Mouse (Mus musculus) embryonic facial prominence, embryonic 13.5 days (tissue): ENCODE measurements around the gene Leng1. TPM values are rescaled to one million over a fixed set of nuclear protein-coding genes. Genes with fewer than 3 reads are reported as not detected.

Source experiments
- ATAC-seq: fragments of 200-750 bp; cut with Nextera tagmentation; 2 replicates; pipeline ENCODE4 v1.8.0; 2017; ENCODE audit warnings: low read depth; ENCODE audit not compliant: insufficient number of reproducible peaks, insufficient read depth, low FRiP score, low TSS enrichment
- H3K27ac ChIP-seq: fragments of 300-500 bp; sonication (generic); 2 replicates; pipeline ENCODE4 v1.5.1; 2015; ENCODE audit warnings: moderate library complexity, mild to moderate bottlenecking, inconsistent platforms
- H3K27me3 ChIP-seq: fragments of 300-500 bp; sonication (generic); 2 replicates; pipeline ENCODE4 v1.6.1; 2015; ENCODE audit warnings: mild to moderate bottlenecking, inconsistent platforms
- H3K36me3 ChIP-seq: fragments of 300-500 bp; sonication (generic); 2 replicates; pipeline ENCODE4 v1.6.1; 2015; ENCODE audit warnings: mild to moderate bottlenecking, inconsistent platforms
- H3K4me1 ChIP-seq: fragments of 300-500 bp; sonication (generic); 2 replicates; pipeline ENCODE4 v1.6.1; 2015; ENCODE audit warnings: inconsistent platforms
- H3K4me2 ChIP-seq: fragments of 300-500 bp; sonication (generic); 2 replicates; pipeline ENCODE4 v1.6.1; 2015; ENCODE audit warnings: moderate library complexity, mild to moderate bottlenecking, inconsistent platforms
- H3K4me3 ChIP-seq: fragments of 300-500 bp; sonication (generic); 2 replicates; pipeline ENCODE4 v1.5.1; 2015; ENCODE audit warnings: mild to moderate bottlenecking, inconsistent platforms
- H3K9ac ChIP-seq: fragments of 300-500 bp; sonication (generic); 2 replicates; pipeline ENCODE4 v1.6.1; 2015; ENCODE audit warnings: mild to moderate bottlenecking, inconsistent platforms
- H3K9me3 ChIP-seq: fragments of 300-500 bp; sonication (generic); 2 replicates; pipeline ENCODE4 v1.6.1; 2016; ENCODE audit warnings: inconsistent platforms
- WGBS: fragments of 180-500 bp; shearing (Covaris S2); methylation state at CpG from one replicate; pipeline ENCODE4 v1.1.7; 2015; ENCODE audit warnings: mixed read lengths; 5-methylcytosine and 5-hydroxymethylcytosine counted together
- polyA plus RNA-seq: library from polyadenylated mRNA; unstranded; fragments of >200 nt; fragmentation: Nextera tagmentation; extraction: Ambion mirVana; gene quantifications from 2 replicates; pipeline ENCODE4 v1.2.1, GENCODE M21; 2015

Leng1 gene
- polyA plus RNA-seq, 1 experiment from 2014 or later: 20.6 TPM

GRCm38 (mm10) chr7:3685400-3686187 lies 20.0 kb upstream of the Leng1 start:
- WGBS: 85% methylated on average over 31 of the region's 31 CpGs
- H3K4me1 ChIP-seq: no peaks in the 10 kb centered on the region
- H3K36me3 ChIP-seq: peaks cover 61% of the 10 kb centered on the region
- H3K4me3 ChIP-seq: no peak overlapping the region
- H3K4me2 ChIP-seq: no peak overlapping the region
- H3K27me3 ChIP-seq: no peaks in the 10 kb centered on the region
- 0 out of 2 replicates have a peak, but pooled peaks have one; percentile 23 for ATAC-seq
- H3K9ac ChIP-seq: 0 out of 2 replicates have a peak overlapping the region, but pooled peaks have one; percentile 27
- no peak overlapping the region for H3K27ac ChIP-seq
- no peaks in the 10 kb centered on the region for H3K9me3 ChIP-seq

GRCm38 (mm10) chr7:3684698-3685097 lies 19.1 kb upstream of the Leng1 start:
- no peak for ATAC-seq
- WGBS: 91% methylated on average over 8 of the region's 8 CpGs
- H3K4me3 ChIP-seq: no peak overlapping the region

DNA sequence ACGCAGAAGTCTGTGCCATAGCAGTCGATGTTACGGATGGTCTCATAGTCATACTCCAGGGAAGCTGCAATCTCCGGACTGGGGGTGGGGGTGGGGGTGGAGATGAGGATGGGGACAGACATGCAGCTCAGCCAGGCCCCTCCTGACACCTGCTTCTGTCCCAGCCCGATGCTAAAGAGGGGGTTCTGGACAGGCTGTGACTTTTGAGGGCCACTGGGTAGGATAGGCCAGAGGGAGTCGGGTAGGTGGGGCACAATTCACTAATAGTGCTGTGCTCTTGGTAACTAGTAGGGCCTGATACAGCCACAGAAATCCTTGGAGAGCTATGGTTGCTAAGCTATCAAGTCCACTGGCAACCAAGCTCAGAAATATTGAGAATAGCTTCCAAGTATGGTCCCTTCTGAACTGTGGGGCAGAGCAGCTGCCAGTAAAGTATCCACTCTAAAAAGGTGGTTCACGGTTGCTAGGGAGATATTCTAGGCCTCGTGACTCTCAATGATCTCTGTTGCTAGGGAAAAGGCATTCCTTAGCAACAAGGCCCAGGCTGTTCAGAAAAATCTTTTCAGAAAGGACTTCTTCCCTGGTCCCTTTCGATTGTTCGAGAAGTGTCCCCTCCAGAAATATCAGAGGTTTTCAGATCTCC lies 18.4 kb upstream of the Leng1 start:
- peaks cover 69% of the 10 kb centered on the region for H3K36me3 ChIP-seq
- no peak for ATAC-seq
- H3K4me2 ChIP-seq: no peak overlapping the region
- H3K9me3 ChIP-seq: no peaks in the 10 kb centered on the region
- 89% methylated on average over 10 of the region's 10 CpGs for WGBS
- H3K9ac ChIP-seq: no peak overlapping the region
- no peak overlapping the region for H3K27ac ChIP-seq
- no peak overlapping the region for H3K4me3 ChIP-seq
- H3K4me1 ChIP-seq: no peaks in the 10 kb centered on the region
- H3K27me3 ChIP-seq: no peaks in the 10 kb centered on the region

More at GRCm38 (mm10) chr7:3684698-3685097, 19.1 kb upstream of the Leng1 start:
- H3K4me2 ChIP-seq: no peak overlapping the region
- no peaks in the 10 kb centered on the region for H3K9me3 ChIP-seq
- H3K36me3 ChIP-seq: peaks cover 65% of the 10 kb centered on the region
- H3K27ac ChIP-seq: no peak overlapping the region
- H3K27me3 ChIP-seq: no peaks in the 10 kb centered on the region
- no peaks in the 10 kb centered on the region for H3K4me1 ChIP-seq
- no peak overlapping the region for H3K9ac ChIP-seq

DNA sequence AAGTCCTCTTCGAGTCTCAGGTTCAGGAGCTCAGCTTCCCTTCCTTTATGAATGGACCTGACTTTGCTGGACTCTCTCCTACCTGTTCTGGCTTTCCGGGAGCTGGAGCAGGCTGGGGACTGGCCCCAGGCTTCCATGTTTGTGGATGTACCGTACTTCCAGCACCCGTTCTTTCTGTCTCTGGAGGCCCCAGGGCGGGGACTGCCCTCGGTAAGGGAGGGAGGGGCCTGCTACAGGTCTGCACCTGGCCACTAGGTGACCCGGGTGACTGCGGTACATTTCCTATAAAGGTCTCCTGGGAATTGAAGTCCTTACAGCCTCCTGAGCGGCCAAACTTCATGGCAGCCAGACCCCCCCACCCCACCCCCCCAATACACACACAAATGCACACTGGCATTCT lies 11.7 kb upstream of the Leng1 start, which contains the start of gene Tmc4:
Gene Tmc4 (minus strand): TSS at position 212 of the 400 bp plus-strand sequence.
- WGBS: 45% methylated on average over 9 of the region's 9 CpGs
- ATAC-seq: no peak

DNA sequence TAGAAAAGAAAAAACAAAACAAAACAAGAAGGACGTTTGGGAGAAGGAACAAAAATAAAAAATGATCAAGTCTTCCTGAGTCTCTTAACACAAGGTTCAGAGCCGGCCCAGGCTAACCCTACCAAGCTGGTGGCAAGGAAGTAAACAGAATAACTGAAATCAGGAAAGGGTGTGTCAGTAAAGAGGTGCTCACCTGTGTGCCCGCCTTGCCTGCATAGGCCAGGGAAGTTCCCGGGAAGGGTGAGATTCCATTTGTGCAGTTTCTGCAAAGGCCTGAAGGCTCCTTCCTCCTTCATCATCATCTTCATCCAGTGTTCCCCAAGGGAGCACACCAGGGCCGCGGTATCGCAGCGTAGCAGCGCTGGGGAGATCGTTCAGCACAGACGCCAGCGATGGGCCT lies 10.7 kb upstream of the Leng1 start:
- Histone ChIP-seq H3K9me3 (no peaks in the 10 kb centered on the region), H3K27ac (no peak overlapping the region), H3K4me1 (no peaks in the 10 kb centered on the region), H3K4me3 (no peak overlapping the region), H3K27me3 (no peaks in the 10 kb centered on the region), H3K4me2 (no peak overlapping the region), H3K9ac (no peak overlapping the region), H3K36me3 (peaks cover 32% of the 10 kb centered on the region)
- WGBS: 89% methylated on average over 12 of the region's 12 CpGs
- ATAC-seq: no peak

More for the DNA sequence above, 11.7 kb upstream of the Leng1 start, which contains the start of gene Tmc4:
- Histone ChIP-seq H3K9ac (no peak within 1 kb of the TSS), H3K4me3 (no peak within 1 kb of the TSS), H3K27ac (no peak within 1 kb of the TSS), H3K9me3 (no peaks in the 10 kb centered on the region), H3K4me2 (no peak within 1 kb of the TSS), H3K27me3 (no peaks in the 10 kb centered on the region), H3K4me1 (no peaks in the 10 kb centered on the region), H3K36me3 (peaks cover 36% of the 10 kb centered on the region)

DNA sequence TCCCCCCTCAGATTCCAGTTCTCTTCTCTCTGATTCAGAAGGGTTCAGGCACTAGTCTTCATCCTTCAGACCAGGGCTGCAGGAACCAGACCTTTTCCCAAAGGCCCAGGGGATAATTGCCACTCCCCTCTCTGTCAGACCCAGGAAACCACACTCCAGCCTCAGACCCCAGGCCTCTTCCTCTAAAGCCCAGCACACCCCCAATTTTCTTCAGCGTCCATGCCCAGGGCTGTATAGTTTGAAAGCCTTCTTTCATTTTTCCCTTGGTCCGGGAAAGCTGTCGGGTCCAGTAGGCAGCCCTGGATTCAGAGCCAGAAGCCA lies 9.5 kb upstream of the Leng1 start:
- no peaks in the 10 kb centered on the region for H3K9me3 ChIP-seq

GRCm38 (mm10) chr7:3674507-3675227 lies 9.0 kb upstream of the Leng1 start:
- no peaks in the 10 kb centered on the region for H3K27me3 ChIP-seq
- H3K27ac ChIP-seq: no peak overlapping the region
- no peak for ATAC-seq
- 73% methylated on average over 10 of the region's 10 CpGs for WGBS
- no peak overlapping the region for H3K4me2 ChIP-seq
- H3K36me3 ChIP-seq: peaks cover 20% of the 10 kb centered on the region; the same call in 1 of the 2 replicates
- no peak overlapping the region for H3K9ac ChIP-seq
- no peaks in the 10 kb centered on the region for H3K9me3 ChIP-seq
- H3K4me1 ChIP-seq: no peaks in the 10 kb centered on the region
- no peak overlapping the region for H3K4me3 ChIP-seq

More for the DNA sequence above, 9.5 kb upstream of the Leng1 start:
- no peak overlapping the region for H3K4me2 ChIP-seq
- no peak for ATAC-seq
- no peaks in the 10 kb centered on the region for H3K27me3 ChIP-seq
- H3K27ac ChIP-seq: no peak overlapping the region
- no peak overlapping the region for H3K9ac ChIP-seq
- WGBS: 70% methylated on average over 3 of the region's 3 CpGs
- H3K4me3 ChIP-seq: no peak overlapping the region
- H3K4me1 ChIP-seq: no peaks in the 10 kb centered on the region
- peaks cover 23% of the 10 kb centered on the region for H3K36me3 ChIP-seq

DNA sequence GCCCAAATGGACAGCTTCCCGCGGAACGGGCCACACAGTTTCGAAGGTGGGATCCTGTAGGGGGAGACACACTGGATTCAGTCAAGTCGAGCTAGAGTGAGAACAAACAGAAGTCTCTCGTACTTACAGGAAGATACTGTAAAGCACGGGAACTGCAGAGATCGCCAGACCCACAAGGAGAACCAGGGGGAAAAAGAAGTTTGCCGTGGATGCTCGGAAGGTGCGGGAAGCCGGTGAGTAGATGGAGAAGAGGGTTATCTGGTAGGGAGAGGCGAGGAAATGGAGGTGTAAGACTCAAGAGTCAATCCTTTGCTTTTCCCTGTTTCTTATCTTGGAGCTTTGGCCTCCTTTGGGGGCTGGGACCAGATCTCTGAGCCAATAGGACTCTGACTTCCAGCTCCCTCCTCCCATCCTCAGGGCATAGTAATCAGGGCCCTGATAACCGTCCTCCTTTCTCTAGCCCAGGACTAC lies 1.3 kb upstream of the Leng1 start:
- Histone ChIP-seq H3K36me3 (peaks cover 13% of the 10 kb centered on the region), H3K4me3 (0 out of 2 replicates have a peak overlapping the region, but pooled peaks have one; percentile 16), H3K27ac (peak overlapping the region; percentile 90; the same call in 1 of the 2 replicates), H3K9ac (peak overlapping the region; percentile 41; the same call in 1 of the 2 replicates), H3K9me3 (no peaks in the 10 kb centered on the region), H3K4me2 (no peak overlapping the region; the same call in 1 of the 2 replicates), H3K4me1 (peaks cover 23% of the 10 kb centered on the region), H3K27me3 (no peaks in the 10 kb centered on the region)
- 17% methylated on average over 14 of the region's 14 CpGs for WGBS
- no peak for ATAC-seq

DNA sequence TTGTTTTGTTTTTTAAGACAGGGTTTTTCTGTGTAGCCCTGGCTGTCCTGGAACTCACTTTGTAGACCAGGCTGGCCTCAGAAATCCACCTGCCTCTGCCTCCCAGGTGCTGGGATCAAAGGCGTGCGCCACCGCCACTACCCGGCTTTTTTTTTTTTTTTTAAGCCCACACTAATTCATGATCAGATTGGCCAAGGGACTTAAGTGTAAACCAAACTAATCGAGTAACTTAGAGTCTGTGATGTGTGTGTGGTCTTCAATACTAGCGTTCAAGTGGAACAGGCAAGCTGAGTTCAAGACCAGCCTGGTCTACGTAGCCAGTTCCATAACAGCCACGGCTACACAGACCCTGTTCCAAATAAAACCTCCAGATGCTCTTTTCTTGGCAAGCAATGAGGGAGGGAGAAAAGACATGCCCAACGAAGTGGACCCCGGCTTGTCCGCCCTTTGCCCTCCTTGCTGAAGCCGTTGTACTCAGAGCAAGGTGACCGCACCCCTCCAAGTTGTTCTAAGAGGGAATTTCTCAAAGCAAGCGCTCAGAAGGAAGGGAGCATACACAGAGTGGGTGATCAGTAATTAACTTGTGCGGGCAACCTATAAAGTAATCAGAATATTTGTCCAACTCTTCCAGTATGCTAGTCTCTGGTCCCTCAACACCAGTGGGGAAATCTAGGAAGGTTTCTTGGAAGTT lies 971 bp downstream of the Leng1 start:
- Histone ChIP-seq H3K4me1 (peaks cover 23% of the 10 kb centered on the region), H3K36me3 (peaks cover 36% of the 10 kb centered on the region), H3K4me3 (peak overlapping the region; percentile 74), H3K4me2 (peak overlapping the region; percentile 70), H3K9ac (peak overlapping the region; percentile 87), H3K27me3 (no peaks in the 10 kb centered on the region), H3K9me3 (no peaks in the 10 kb centered on the region), H3K27ac (peak overlapping the region; percentile 90)
- 30% methylated on average over 15 of the region's 15 CpGs for WGBS
- ATAC-seq: peak; percentile 7; the same call in 1 of the 2 replicates

- ATAC-seq: no peak
- peaks cover 97% of the 10 kb centered on the region for H3K36me3 ChIP-seq
- no peak overlapping the region for H3K27ac ChIP-seq
- H3K4me3 ChIP-seq: no peak overlapping the region
- peaks cover 7% of the 10 kb centered on the region for H3K4me1 ChIP-seq
- H3K4me2 ChIP-seq: no peak overlapping the region
- no peak overlapping the region for H3K9ac ChIP-seq
- H3K27me3 ChIP-seq: no peaks in the 10 kb centered on the region
- H3K9me3 ChIP-seq: no peaks in the 10 kb centered on the region
- WGBS: 85% methylated on average over 14 of the region's 14 CpGs
Measured at GRCm38 (mm10) chr7:3658578-3658977, 7.1 kb downstream of the Leng1 start.

DNA sequence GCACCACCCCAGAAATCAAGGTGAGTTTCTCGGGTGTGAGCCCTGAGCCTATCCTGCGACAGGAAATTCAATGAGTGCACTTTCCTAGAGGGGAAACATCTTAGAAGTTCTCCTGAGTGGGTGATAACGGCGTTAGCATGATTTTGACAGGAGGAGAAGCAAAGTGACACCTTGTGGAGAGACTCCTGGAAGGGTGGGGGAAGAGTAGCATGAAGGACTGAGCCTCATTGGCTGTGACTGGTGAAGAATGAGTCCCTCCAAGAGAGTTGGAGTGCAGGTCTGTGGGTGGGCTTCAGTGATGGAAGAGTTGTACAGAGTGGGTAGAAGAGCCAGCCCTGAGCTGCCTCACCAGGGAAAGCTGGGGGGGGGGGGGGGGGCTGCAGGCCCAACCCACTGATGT lies 8.7 kb downstream of the Leng1 start:
- H3K36me3 ChIP-seq: peaks cover 100% of the 10 kb centered on the region
- no peak overlapping the region for H3K9ac ChIP-seq
- H3K27me3 ChIP-seq: no peaks in the 10 kb centered on the region
- H3K4me3 ChIP-seq: no peak overlapping the region
- WGBS: 92% methylated on average over 4 of the region's 4 CpGs
- H3K4me1 ChIP-seq: no peaks in the 10 kb centered on the region
- no peak overlapping the region for H3K27ac ChIP-seq
- no peak for ATAC-seq
- H3K4me2 ChIP-seq: no peak overlapping the region
- no peaks in the 10 kb centered on the region for H3K9me3 ChIP-seq
